Mouse (Mus musculus): ENCODE results near the gene Gtf2h2.

DNA sequence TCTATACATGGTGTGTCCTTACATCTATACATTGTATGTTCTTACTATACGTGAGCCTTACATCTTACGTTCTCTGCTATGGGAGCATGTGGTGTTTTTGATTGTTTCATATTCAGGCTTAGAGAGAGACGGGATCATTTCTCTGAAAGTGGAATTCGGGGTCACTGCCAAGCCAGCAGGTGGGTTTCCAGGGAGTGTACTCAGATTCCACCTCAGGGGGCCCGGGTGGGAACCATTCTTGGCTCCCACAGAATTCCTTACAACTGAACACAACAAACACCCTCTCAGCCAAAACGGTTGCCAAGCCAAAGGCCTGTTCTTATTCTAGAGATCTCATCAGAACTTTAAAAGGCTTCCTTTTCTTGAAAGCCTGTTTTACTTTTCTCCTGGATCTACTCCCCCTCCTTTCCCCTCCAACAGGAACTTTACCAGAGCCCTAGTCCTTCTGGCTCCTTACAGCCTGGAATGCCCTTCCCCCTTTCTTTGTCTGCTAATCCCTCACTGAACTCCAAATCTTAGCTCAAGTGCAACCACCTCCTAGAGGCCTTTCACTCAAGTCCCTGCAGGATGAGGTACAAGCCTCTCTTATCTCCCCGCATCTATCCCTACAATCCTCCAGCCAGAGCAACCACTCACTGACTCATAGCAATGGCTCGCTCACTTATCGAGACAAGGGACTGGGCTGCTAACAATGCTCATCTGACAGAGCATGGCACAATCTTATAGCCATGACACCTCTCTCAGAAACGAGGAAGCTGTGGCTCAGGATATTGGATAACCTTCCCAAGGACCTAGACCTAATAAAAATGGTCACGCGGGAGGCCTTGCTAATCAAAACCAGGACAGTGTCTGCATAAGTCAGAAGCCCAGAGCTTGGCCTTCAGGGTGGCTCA is 24.1 kb upstream of the Gtf2h2 start:
- TF ChIP-seq CTCF (IDR thresholded peaks at IDR 0.05; ENCODE audit: extremely low read depth, insufficient read length, insufficient replicate concordance, low read depth, low read length) (no peak), POLR2A (IDR thresholded peaks at IDR 0.05; ENCODE audit: low read depth, low read length) (no peak)

Measured in small intestine, adult 2 months (tissue).